Comparison of ENCODE assay signal across 8 mouse cellular contexts in genomic region chr17:6960776-6961175, GRCm38 (mm10). TPM values are rescaled to one million over a fixed set of nuclear protein-coding genes. Genes with fewer than 3 reads are reported as not detected.
DNase-seq lines count a peak whose midpoint lies in the region; ATAC-seq and TF ChIP-seq lines count a peak whose summit lies in the region.
"Not testable (repeated sequence)": the region's sequence is repeated elsewhere in the genome, so short reads cannot be mapped to it uniquely, and the experiment has no call there.

Gene Tagap1, minus strand, starts transcription at chr17:6961156.

- intact Hi-C loops in heart, postnatal 25 days (cut with DNase I), result not testable (repeated sequence)

- TF ChIP-seq CTCF in forebrain, postnatal 0 days (IDR thresholded peaks at IDR 0.05; ENCODE audit: low read depth), result not testable (repeated sequence)

- peak within 1 kb of the TSS; percentile 46 for H3K4me2 ChIP-seq in forebrain, postnatal 0 days (ENCODE audit: low read depth)
- peak within 1 kb of the TSS; percentile 63 for H3K4me2 ChIP-seq in liver, embryonic 13.5 days
- peak within 1 kb of the TSS; percentile 48 for H3K4me2 ChIP-seq in stomach, embryonic 15.5 days

- ATAC-seq in forebrain, postnatal 0 days; monocyte, adult 5-6 weeks (replicated peaks; ENCODE audit: insufficient number of reproducible peaks, low FRiP score, low TSS enrichment, poor library complexity, severe bottlenecking); stomach, embryonic 15.5 days (ENCODE audit: insufficient read depth, low FRiP score, low read depth): not testable (repeated sequence)
- peak; percentile 40 for ATAC-seq in liver, embryonic 13.5 days (ENCODE audit: low read depth)

- H3K9me3 ChIP-seq in forebrain, postnatal 0 days (ENCODE audit: low read length); liver, embryonic 13.5 days (replicated peaks); stomach, embryonic 15.5 days: not testable (repeated sequence)

- peak within 1 kb of the TSS; percentile 40 for H3K4me3 ChIP-seq in forebrain, postnatal 0 days (ENCODE audit: low read depth, low read length)
- peak within 1 kb of the TSS; percentile 69 for H3K4me3 ChIP-seq in liver, embryonic 13.5 days (replicated peaks)
- peak within 1 kb of the TSS; percentile 53 for H3K4me3 ChIP-seq in stomach, embryonic 15.5 days (replicated peaks)

- H3K27ac ChIP-seq in forebrain, postnatal 0 days (ENCODE audit: low read depth, low read length), result not testable (repeated sequence)
- peak within 1 kb of the TSS; percentile 55 for H3K27ac ChIP-seq in liver, embryonic 13.5 days
- peak within 1 kb of the TSS; percentile 54; the same call in 1 of the 2 replicates for H3K27ac ChIP-seq in stomach, embryonic 15.5 days

- H3K36me3 ChIP-seq in forebrain, postnatal 0 days (ENCODE audit: insufficient read depth); liver, embryonic 13.5 days; stomach, embryonic 15.5 days: not testable (repeated sequence)

- H3K9ac ChIP-seq in forebrain, postnatal 0 days, result peak within 1 kb of the TSS; percentile 50
- peak within 1 kb of the TSS; percentile 79 for H3K9ac ChIP-seq in liver, embryonic 13.5 days
- peak within 1 kb of the TSS; percentile 37; the same call in 1 of the 2 replicates for H3K9ac ChIP-seq in stomach, embryonic 15.5 days

- 3% methylated on average over 41 of the region's 51 CpGs for WGBS in forebrain, postnatal 0 days
- under 1% methylated on average over 38 of the region's 51 CpGs for WGBS in liver, embryonic 13.5 days (ENCODE audit: insufficient replicate concordance)
- under 1% methylated on average over 20 of the region's 51 CpGs for WGBS in stomach, embryonic 15.5 days

- H3K4me1 ChIP-seq in forebrain, postnatal 0 days (ENCODE audit: insufficient read depth); liver, embryonic 13.5 days (replicated peaks); stomach, embryonic 15.5 days: not testable (repeated sequence)

- not testable (repeated sequence) for H3K27me3 ChIP-seq in forebrain, postnatal 0 days (ENCODE audit: insufficient read depth, low read length); liver, embryonic 13.5 days; stomach, embryonic 15.5 days (replicated peaks)

- peak; percentile 37 to 43 for DNase-seq in CD8-positive naive resting alpha-beta T cell, adult 2 months (ENCODE audit: low read depth in 2 of 2, low spot score in 2 of 2)
- DNase-seq in cerebellum, adult 18-20 months, result peak; percentile 25 to 69
- peak; percentile 10 for DNase-seq in forebrain, postnatal 0 days
- DNase-seq in heart, postnatal 25 days (ENCODE audit: low spot score), result peak; percentile 31
- peak; percentile 43 to 66 for DNase-seq in kidney, postnatal 4 days
- DNase-seq in liver, embryonic 13.5 days, result not testable (repeated sequence)

RNA-seq across cellular contexts. Expression of gene Tagap1, which starts in this region (rescaled TPM):
- 42.7 and 42.9 TPM in 2 replicates for total RNA-seq in forebrain, postnatal 0 days (2014; rRNA removed)
- 35.5 and 46.2 TPM in 2 replicates for polyA plus RNA-seq in forebrain, postnatal 0 days (2015; fragmentation: Nextera tagmentation; extraction: Ambion mirVana)
- 1 to 10 TPM; 6.9 to 7.4 TPM for total RNA-seq in heart, postnatal 25 days (2021)
- 13.7 and 15.2 TPM in 2 replicates for polyA plus RNA-seq in liver, embryonic 13.5 days (2015; fragmentation: Nextera tagmentation; extraction: Ambion mirVana)
- 15.4 to 26.5 TPM (median 20.1 TPM) in 3 replicates for total RNA-seq in monocyte, adult 5-6 weeks (2017)
- polyA plus RNA-seq in stomach, embryonic 15.5 days (2015; fragmentation: Nextera tagmentation; extraction: Ambion mirVana), result 45.5 and 47.3 TPM in 2 replicates
